Mouse (Mus musculus): Measurements from ENCODE around the gene H2afy2.

Gene H2afy2

DNA sequence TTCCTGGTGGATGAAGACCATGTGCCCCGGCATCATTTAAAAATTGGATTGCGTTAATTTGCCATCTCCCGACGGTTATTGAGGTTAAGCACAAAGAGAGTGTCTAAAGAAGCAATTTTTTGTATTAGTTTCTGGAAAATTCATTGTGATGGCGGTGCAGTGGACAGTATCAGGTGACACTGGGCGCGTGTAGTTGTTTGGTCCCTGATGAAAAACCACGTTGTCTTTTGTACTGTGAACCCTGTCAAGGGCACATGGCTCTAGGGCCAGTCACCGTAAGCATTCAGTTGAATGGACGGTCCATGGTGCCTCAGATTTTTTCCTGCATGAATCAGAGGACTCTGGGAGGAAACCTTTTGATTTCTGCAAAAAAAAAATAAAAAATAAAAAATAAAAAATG, 467 bp upstream of the H2afy2 start:
- no peak for DNase-seq (ENCODE audit: low read depth, low spot score)

DNA sequence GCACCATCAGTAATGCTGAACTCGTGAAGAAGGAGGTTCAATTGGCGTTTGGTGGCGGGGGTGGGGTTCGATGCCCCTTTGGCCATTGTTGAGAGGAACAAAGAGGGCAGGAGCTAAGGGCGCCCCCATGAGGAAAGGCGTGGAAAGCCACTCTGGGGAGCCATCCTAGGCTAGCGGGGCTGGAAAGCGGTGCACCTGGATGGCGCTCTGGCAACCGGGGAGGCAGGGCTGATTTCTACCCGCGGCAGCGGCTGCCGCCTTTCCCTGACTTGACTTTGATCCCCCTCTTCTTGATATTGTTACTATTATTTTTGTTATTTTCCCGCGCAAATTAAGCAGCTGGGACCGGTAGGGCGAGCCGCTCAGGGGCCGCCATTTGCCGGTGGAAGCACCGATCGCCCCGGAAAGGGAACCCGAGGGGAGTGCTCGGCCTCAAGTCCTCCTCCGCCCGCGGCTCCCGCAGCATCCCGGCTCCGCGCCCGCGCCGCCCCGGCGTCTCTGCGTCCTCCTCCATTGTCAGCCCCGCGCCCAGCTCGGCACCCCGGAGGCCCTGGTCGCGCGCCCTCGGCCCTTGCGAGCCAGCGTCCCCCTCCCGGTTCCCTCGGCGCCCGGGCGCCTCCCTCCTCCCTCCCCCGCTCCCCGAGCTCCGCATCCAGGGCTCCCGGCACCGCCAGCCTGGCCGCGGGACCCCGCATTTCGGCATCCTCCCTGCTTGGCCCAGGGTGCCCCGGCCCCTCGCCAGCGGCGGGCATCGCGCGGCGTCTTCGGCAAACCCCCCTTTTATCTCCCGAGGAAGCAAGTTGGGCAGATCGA, 942 bp downstream of the H2afy2 start:
- peak; percentile 85 for DNase-seq (ENCODE audit: low read depth, low spot score)

DNA sequence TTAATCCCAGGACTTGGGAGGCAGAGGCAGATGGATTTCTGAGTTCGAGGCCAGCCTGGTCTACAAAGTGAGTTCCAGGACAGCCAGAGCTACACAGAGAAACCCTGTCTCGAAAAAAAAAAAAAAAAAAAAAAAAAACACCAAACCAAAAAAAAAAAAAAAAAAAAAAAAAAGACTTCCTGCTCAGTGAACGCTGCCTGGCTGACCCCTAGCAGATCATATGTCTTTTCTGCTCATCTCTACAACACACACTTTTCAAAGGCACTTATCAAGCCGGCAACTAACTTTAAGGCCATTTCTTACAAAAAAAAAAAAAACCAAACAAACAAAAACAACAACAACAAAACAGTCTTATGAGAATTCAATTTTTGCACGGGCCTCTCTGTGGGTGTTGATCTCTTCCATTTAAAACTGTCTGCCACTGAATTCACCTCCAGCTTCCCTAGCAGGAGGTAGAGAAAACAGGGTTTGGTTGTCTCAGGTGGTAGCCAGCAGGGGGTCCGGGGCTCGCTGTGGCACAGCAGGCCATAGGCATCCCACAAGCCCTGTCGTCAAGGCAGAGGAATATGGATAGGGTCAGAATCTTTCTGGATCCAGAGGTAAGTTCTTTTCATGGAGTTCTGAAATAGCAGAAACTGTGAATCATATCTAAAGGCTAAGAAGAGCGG, 2.4 kb downstream of the H2afy2 start:
- DNase-seq (ENCODE audit: low read depth, low spot score), result peak; percentile 58

DNA sequence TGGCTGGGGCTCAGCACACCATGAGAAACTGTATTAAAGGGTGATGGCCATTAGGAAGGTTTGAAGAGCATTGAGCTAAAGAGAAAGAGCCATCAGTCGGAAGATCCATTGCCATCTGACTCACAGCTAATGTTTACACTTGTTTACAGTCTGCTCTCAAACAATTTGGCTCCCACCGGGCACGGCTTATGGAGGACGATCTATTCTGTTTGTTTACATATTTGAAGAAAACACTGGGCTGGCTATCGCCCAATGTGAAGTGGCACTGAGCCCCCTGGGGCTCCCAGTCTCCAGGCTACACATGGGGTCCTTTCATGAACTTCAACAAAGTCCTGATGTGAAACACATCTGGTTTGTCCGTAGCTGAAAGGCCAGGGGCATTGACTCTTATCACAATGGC, 17.1 kb downstream of the H2afy2 start:
- no peak for DNase-seq (ENCODE audit: low read depth, low spot score)

DNA sequence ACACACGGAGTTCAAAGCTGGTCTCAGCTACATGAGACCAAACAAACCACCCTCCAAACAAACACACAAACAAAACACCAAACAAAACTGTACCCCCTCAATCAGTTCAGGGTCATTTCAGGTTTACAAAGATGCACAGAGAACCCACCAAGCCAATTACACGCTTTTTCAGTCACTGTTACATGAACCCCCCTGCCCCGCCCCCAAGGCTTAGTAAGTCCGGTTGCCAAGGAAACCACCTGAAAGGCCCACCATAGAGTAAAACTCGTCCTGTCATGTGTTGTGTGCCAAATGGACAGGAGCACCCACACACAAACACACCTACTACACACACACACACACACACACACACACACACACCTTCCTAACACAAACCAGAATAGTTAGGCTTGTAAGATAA, 18.4 kb downstream of the H2afy2 start:
- no peak for DNase-seq (ENCODE audit: low read depth, low spot score)

DNA sequence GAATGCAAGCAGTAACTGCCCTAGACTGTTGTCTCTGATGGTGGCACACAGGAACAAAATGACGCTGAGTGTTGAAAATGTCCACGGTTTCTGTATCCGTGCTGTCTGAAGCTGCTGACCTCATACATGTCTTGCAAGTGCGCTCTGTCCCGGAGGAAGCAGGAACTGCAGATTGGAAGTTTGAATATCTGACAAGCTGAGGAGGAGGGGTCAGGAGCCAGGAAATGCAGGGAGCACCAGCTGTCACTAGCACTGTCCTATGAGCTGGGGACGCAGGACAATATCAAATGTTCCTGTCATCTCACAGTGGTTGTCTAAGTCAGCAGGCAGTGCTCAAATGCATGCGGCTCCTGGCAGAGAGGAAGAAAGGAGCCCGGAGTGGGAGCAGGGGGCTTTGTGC, 19.3 kb downstream of the H2afy2 start:
- no peak for DNase-seq (ENCODE audit: low read depth, low spot score)

DNA sequence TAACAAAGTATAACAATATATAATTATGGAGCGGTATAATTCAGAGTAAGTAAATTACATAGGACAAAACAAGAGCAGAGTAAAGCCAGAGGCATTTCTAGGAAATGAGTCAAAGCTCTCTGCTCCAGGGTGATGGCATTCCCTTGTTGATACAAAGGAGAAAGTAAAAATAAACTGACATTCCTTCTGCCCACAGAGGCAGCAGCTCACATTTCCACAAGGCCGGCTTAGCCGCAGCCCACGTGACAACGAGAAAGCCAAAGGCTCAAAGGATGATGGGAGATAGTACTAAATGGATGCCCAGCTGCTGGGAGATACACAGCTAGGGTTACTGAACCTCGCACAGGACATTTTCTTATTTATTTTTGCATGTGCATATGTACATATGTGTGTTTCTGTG, 24.1 kb downstream of the H2afy2 start:
- DNase-seq (ENCODE audit: low read depth, low spot score), result no peak

DNA sequence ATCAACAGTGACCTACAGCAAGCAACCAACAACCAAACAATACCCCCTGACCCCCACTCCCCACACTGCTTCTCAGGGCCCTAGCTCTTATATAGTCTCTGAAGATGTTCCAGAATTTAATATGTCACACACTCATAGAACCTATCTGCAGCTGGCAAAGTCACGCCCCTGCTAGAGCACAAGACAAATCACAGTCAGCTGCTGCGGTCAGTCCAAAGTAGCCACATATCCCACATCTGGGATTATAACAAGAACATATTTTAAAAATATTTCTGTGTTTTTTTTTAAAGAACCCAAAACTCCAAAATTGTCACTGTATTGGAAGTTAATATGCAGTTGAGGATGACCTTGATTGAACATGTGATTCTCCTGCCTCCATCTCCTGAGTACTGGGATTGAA, 25.0 kb downstream of the H2afy2 start:
- DNase-seq (ENCODE audit: low read depth, low spot score), result no peak

DNA sequence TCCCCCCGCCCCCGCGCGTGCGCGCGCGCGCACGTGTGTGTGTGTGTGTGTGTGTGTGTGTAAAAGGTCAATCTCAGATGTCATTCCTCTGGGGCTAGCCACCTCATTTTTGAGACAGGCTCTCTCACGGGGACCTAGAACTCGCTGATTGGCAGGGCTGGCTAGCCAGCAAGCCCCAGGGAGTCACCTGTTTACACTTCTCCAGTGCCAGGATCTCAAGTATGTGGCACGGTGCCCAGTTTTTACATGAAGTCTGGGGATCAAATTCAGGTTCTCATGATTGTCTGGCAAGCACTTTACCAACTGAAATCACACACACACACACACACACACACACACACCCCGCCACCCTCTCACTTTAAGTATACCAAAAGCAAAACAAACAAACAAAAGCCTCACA, 26.9 kb downstream of the H2afy2 start:
- DNase-seq (ENCODE audit: low read depth, low spot score), result no peak

DNA sequence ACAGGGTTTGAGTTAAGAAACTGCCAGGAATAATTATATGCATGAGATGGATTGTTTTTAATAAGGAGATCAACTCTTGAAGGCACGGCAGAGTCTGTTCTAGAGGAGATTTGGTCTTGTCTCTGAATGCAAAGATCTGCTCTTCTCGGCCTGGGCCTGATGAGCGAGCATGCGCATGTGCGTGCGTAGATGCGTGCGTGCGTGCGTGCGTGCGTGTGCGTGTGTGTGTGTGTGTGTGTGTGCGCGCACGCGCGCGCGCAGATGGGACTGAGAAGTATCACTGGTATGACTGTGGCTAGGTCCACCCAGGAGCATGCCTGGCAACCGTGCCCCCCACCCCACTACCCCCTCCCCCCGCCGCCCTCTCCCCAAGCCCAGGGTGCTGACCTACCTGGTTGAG, 30.9 kb downstream of the H2afy2 start:
- DNase-seq (ENCODE audit: low read depth, low spot score), result peak; percentile 77

DNA sequence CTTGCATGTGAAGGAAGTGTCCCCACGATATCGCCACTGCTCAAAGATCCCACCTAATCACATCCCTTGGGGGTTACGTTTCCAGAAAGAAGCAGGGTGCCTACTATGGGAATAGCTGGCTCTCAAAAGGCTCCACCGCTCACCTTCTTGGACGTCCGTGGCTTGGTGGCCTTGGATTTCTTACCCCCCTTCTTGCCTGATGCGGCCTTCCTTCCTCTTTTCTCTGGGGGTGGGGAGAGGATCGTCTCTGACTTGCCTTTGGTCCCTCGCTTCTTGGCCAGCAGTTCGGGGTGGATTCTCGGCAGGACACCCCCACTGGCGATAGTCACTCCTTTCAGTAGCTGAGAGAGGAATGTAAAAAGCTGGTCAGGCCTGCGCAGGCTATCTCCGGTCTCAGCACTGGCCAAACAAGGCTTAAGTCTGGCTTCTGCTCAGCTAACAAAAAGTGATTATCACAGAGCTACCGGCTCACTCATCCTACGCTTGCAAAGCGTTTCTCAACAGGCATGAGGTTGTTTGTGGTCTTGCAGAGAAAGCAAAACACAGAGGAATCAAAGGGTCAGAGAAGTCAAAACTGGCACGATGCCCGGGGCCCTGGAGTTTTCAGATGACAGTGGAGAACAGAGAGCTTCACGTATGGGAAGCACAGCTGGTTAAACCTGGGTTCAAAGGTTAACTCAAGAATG, 32.3 kb downstream of the H2afy2 start:
- no peak for DNase-seq (ENCODE audit: low read depth, low spot score)

DNA sequence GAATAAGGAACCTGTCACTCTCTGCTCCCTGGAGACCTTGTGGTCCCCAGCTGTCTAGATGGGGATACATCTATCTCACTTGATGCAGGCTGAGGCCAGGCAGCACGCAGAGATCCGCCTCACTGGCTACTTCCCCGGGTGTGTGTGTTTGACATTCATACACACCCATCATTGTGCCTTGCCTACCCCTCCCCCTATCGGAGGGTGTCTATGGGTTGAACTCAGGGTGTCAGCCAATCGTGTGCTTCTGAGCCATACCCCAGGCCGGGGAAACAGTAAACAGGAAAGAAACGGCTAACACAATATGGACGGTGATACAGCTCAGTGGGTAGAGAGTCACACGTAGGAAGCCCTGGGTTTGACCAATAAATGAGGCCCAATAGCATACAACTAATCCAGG, 33.9 kb downstream of the H2afy2 start:
- DNase-seq (ENCODE audit: low read depth, low spot score), result peak; percentile 81

DNA sequence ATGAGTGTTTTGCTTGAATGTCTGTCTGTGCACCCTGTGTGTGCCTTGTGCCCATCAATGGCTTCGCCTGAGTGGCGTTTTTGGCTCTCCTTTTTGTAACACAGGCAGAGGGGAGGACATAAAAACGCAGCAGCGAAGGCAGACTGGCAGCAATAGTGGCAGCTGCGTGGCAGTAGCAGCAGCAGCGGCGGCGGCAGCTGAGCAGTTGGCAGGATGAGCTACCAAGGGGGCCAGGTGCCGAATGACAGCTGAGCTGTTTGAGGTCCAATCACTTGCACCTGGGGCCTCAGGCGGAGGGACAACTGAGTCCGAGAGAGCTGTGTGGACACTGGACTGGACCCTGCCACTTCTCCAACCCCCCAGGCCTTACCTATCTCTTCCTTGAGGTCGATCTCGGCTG, 36.6 kb downstream of the H2afy2 start:
- DNase-seq (ENCODE audit: low read depth, low spot score), result no peak

DNA sequence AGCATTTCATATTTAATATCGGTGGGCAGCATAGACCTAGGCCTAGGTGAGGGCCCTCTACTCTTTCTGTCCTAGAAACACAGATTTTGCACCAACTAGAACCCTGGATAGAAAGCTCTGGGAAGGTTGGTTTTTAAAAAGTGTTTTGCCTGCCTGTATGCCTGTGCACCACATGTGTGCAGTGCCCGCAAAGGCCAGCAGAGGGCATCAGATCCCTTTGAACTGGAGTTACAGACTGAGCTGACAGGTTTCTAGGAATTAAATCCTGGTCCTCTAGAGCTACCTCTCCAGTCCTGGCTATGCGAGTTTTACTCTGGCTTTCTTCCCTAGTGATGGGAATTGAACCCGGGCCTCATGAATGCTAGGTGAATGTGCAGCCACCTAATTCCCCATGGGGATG, 38.8 kb downstream of the H2afy2 start:
- peak; percentile 77 for DNase-seq (ENCODE audit: low read depth, low spot score)

DNA sequence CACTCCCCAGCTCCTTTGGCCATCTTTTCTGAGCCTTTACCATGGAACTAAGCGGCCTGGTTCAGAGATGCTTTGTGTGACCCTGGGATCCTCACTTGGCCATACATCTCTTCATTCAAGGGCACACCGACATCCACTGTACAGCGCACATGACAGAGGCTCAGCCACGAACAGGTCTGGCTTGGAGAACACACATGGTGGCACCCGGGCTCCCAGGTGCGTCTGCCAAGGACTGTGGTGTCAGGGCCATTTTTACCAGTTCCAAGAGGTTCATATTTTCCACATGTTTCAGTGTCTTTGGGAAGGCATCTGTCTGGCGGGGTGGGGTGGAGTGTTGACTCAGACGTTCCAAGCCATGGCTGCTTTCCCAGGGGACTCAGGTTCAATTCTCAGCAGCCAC, 41.6 kb downstream of the H2afy2 start:
- DNase-seq (ENCODE audit: low read depth, low spot score), result no peak

DNA sequence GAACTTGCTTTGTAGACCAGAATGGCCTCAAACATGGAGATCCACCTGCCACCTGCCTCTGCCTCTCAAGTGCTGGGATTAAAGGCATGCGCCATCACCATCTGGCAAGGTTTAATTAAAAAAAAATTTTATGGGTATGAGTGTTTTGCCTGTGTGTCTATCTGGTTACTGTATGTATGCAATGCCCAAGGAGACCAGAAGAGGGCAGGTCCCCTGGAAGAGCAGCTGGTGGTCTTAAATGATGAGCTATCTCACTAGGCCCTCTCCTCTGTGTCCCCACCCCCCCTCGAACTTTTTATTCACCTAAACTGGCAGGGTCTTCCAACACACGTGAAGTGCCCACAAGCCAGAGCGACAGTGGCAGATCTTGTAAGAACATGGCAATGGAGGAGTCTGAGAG, 42.1 kb downstream of the H2afy2 start:
- no peak for DNase-seq (ENCODE audit: low read depth, low spot score)

DNA sequence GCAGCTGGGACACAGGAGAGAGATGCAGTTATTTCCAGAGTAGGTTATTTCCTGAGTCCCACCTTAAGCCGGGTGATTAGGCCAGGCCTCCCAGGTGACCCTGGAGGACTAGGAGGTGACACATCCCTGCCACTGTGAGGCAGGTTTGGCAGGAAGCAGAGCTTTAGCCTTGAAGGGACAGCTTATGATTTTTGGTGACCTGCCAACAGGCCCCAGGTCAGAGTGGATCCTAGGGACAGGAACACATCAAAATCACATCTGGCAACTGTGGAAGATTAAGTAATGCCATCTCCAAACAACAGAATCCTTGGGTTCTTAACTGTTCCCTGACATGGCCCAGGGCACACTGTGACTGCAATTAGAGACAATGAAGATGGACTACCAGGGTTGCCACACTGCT, 42.6 kb downstream of the H2afy2 start:
- DNase-seq (ENCODE audit: low read depth, low spot score), result no peak

DNA sequence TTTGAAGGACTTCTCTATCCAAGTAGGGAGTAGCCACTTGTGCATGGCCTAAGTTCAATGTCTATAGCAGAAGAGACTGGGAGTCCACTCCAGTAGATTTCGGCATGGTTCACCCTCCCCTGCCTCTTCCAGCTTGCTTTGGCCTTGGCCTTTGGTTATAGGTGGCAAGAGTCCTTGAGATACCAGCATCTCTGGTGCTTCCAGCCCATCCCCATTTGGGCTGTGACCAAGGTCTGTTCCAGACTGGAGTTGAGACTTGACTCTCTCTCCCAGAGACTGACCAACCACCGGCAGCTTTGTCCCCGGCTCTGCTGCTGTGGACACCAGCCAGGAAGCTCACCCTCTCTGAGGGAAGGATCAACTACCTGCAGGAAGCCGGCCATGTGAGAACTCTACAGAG, 45.8 kb downstream of the H2afy2 start:
- no peak for DNase-seq (ENCODE audit: low read depth, low spot score)

DNA sequence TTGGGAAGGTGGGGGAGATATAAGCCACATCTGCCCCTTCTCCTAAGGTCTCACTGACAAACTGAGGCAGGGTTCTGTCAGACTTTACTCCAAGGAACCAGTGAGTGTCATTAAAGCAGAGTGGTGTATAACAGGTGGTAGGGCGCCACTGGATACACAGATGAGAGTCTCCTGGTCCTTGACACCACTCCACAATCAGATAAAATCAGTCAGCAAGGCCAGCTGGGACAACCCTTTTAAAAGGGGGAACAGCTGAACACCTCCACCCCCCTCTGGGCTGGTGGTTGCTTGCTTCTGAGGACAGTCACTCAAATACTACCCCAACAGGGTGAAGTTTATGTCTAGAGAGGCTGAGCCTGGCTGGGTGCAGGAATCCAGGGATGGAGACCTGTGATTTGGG, 46.4 kb downstream of the H2afy2 start:
- DNase-seq (ENCODE audit: low read depth, low spot score), result no peak

DNA sequence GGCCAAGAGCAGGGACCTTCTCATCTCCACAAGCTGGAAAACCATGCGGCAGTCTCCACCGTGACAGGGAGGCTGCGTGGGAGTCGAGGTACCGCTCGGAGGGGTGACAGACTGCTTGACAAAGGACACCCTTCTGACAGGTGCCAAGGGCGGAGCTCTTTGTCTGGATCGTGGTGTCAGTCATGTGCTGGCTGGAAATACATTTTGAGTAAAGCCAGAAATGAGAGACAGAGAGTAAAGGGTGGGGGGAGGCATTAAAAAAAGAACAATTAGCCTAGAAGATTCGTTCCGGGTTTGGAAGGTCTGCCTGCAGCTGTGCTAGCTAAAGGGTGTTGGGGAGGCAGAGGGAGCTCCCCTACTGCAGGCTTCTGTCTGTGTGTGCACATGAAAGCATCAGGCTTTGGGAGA, 47.3 kb downstream of the H2afy2 start:
- no peak for DNase-seq (ENCODE audit: low read depth, low spot score)

DNA sequence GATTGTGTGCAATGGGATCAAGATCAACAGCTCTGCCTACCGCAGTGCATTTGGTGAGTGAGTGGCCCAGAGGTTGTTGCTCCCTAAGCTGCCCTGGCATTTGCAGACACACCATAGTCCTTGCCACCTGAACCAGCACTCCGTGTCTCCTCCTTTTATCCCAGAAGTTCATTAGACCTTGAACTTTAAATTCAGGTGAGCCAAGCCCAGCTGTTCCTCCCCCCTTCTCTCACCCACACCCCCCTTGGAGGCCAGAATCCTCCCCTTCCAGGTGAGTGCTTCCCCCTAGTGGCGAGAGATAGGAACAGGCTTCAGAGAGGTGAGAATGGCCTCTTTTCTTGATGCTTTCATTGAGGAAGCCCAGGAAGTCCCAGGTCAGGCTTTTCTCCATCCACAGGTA, 49.6 kb downstream of the H2afy2 start:
- DNase-seq (ENCODE audit: low read depth, low spot score), result peak; percentile 69

DNA sequence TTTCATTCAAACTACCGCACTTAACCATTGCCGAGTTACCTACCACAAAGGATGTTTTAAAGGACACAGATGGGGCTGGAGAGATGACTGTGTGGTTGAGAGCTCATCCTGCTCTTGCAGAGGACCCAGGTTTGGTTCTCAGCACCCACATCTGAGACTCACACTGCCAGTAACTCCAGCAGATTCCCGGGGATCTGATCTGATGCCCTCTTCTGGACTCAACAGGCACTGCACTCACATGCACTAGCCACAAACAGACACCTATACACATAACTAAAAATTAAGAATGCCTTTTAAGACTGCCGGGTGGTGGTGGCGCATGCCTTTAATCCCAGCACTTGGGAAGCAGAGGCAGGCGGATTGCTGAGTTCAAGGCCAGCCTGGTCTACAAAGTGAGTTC, 53.8 kb downstream of the H2afy2 start:
- peak; percentile 29 for DNase-seq (ENCODE audit: low read depth, low spot score)

DNA sequence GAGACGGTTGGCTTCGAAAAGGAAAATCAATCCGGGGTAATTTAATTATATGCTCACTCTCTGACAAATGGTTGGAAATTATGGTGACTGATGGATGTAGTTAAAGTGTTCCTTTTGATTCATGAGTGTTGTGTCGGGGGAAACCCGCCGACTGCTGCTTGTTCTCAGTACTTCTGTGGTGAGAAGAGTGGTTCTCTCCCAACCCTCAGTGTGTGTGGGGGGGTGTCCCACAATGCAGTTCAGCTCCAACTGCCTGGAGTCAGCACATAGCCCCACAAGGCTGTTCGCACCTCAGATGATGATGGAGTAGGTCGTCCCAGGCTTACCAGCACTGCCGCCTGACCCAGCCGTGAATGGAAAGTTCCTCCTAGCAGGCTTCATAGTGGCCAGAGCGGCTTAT, 54.8 kb downstream of the H2afy2 start:
- no peak for DNase-seq (ENCODE audit: low read depth, low spot score)
